Mouse (Mus musculus) midbrain, postnatal 0 days (tissue): ENCODE measurements at regions not wholly inside any gene's neighbourhood (a gene's known extent, or its start where the extent isn't known, plus 50 kb on each side); places are given as distances from the start of the nearest gene placed in this dataset.
"Not testable (repeated sequence)": the region's sequence is repeated elsewhere in the genome, so short reads cannot be mapped to it uniquely, and the experiment has no call there.

ENCODE experiments used
- ATAC-seq: fragments of 200-750 bp; cut with Nextera tagmentation; 2 replicates; pipeline ENCODE4 v1.8.0; 2017; ENCODE audit warnings: moderate number of reproducible peaks, mild to moderate bottlenecking, moderate TSS enrichment, moderate library complexity; ENCODE audit not compliant: low FRiP score
- DNase-seq: peaks from one replicate; pipeline ENCODE4 v3.0.0-alpha.2; 2015; ENCODE audit warnings: low spot score
- H3K27ac ChIP-seq: fragments of 300-500 bp; sonication (generic); 2 replicates; pipeline ENCODE4 v1.5.1; 2014; ENCODE audit warnings: low read depth, mild to moderate bottlenecking, low read length, mixed read lengths
- H3K27me3 ChIP-seq: fragments of 300-500 bp; sonication (generic); 2 replicates; pipeline ENCODE4 v1.6.1; 2014; ENCODE audit warnings: low read length, control low read depth, mixed read lengths; ENCODE audit not compliant: insufficient read depth
- H3K36me3 ChIP-seq: fragments of 300-500 bp; sonication (generic); 2 replicates; pipeline ENCODE4 v1.6.1; 2014; ENCODE audit warnings: low read length, control low read depth, mixed read lengths; ENCODE audit not compliant: insufficient read depth
- H3K4me1 ChIP-seq: fragments of 300-500 bp; sonication (generic); 2 replicates; pipeline ENCODE4 v1.6.1; 2014; ENCODE audit warnings: mild to moderate bottlenecking, control low read depth, antibody characterized with exemption, low read length, mixed read lengths; ENCODE audit not compliant: insufficient read depth
- H3K4me2 ChIP-seq: fragments of 300-500 bp; sonication (generic); 2 replicates; pipeline ENCODE4 v1.6.1; 2014; ENCODE audit warnings: low read depth, mild to moderate bottlenecking, low read length, mixed read lengths; ENCODE audit not compliant: poor library complexity, severe bottlenecking
- H3K4me3 ChIP-seq: fragments of 300-500 bp; sonication (generic); 2 replicates; pipeline ENCODE4 v1.5.1; 2014; ENCODE audit warnings: low read depth, mild to moderate bottlenecking, low read length, moderate library complexity
- H3K9ac ChIP-seq: fragments of 300-500 bp; sonication (generic); replicated peaks from 2 replicates; pipeline ENCODE4 v1.6.1; 2014; ENCODE audit warnings: mild to moderate bottlenecking, low read length, moderate library complexity, mixed read lengths; ENCODE audit not compliant: poor library complexity, severe bottlenecking
- H3K9me3 ChIP-seq: fragments of 300-500 bp; sonication (generic); 2 replicates; pipeline ENCODE4 v1.6.1; 2016; ENCODE audit warnings: low read length, control low read depth
- CTCF ChIP-seq: IDR thresholded peaks from 2 replicates; pipeline ENCODE4 v1.5.1; 2016; ENCODE audit warnings: antibody characterized with exemption, mild to moderate bottlenecking
- WGBS: fragments of 180-500 bp; shearing (Covaris S2); extraction: QIAGEN DNeasy Blood & Tissue Kit; methylation state at CpG from one replicate; pipeline ENCODE4 v1.1.7; 2014; 5-methylcytosine and 5-hydroxymethylcytosine counted together

DNA sequence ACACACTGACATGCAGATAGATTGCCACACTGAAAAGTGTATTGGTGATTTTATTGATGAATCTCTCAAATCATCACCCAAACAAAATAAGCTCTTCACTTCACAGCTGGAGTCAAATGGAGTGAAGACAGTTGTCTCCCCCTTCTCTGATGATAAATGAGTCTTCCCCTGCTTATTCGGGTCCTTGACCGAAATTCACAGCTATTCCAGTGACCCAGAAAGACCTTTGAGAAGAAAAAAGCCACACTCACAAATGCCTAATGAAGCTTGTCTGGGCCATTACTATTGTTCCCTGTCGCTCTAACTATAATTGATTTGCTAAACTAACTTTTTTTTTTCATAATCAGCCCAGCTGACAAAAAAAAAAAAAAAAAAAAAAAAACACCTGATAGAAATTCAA, 154.8 kb downstream of the Mat2b start:
- Histone ChIP-seq H3K27ac (no peak overlapping the region), H3K27me3 (no peaks in the 10 kb centered on the region), H3K36me3 (no peaks in the 10 kb centered on the region), H3K9ac (no peak overlapping the region), H3K9me3 (no peaks in the 10 kb centered on the region), H3K4me2 (no peak overlapping the region), H3K4me3 (no peak overlapping the region), H3K4me1 (no peaks in the 10 kb centered on the region)
- no peak for ATAC-seq
- WGBS, result 29% methylated on average over 3 of the region's 3 CpGs
- DNase-seq, result no peak
- no peak for TF ChIP-seq CTCF

DNA sequence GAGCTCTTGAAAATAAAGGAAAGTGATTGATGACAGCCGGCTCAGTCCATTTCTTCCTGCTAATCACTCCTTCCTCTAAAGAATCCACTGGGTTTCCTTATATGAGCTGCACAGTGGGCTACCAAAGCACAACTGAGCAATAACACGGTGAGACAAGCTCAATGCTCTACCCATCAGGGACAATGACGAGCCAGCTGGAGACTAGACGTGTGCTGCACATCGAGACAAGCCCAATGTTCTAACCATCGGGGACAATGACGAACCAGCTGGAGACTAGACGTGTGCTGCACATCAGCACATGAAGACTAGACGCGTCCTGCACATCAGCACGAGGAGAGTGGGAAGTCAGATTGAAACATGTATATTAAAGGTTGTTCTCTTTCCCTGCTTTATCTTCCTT, 155.2 kb downstream of the Mat2b start:
- Histone ChIP-seq H3K9ac (no peak overlapping the region), H3K4me1 (no peaks in the 10 kb centered on the region), H3K4me3 (no peak overlapping the region), H3K27ac (no peak overlapping the region), H3K9me3 (no peaks in the 10 kb centered on the region), H3K36me3 (no peaks in the 10 kb centered on the region), H3K4me2 (no peak overlapping the region), H3K27me3 (no peaks in the 10 kb centered on the region)
- no peak for DNase-seq
- ATAC-seq, result no peak
- WGBS, result 33% methylated on average over 11 of the region's 11 CpGs
- TF ChIP-seq CTCF, result no peak

DNA sequence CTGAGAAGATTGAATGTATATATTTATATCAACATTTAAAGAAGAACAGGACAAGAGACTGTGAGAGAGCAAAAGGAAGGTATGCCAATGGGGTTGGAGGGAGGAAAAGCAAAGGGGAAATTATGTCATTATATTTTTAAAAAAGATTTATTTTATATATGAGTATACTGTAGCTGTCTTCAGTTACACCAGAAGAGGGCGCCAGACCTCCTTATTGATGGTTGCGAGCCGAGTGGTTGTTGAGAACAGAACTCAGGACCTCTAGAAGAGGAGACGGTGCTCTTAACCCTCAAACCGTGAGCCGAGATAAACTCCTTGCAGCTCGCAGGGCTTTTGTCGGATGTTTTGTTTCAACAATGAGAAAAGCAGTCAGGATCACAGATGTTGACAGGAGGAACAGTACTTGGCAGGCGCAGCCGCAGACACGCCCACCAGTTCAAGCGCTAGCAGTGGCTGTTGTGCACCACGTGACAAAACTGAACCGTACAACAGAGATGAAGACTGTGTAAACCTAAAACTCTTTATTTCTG, 158.7 kb downstream of the Mat2b start:
- H3K9ac ChIP-seq, result no peak overlapping the region
- no peaks in the 10 kb centered on the region for H3K27me3 ChIP-seq
- no peak overlapping the region for H3K27ac ChIP-seq
- TF ChIP-seq CTCF, result no peak
- H3K4me2 ChIP-seq, result no peak overlapping the region
- H3K4me1 ChIP-seq, result no peaks in the 10 kb centered on the region
- no peak overlapping the region for H3K4me3 ChIP-seq
- no peak for DNase-seq
- H3K36me3 ChIP-seq, result no peaks in the 10 kb centered on the region
- ATAC-seq, result no peak
- WGBS, result 86% methylated on average over 14 of the region's 14 CpGs
- no peaks in the 10 kb centered on the region for H3K9me3 ChIP-seq

DNA sequence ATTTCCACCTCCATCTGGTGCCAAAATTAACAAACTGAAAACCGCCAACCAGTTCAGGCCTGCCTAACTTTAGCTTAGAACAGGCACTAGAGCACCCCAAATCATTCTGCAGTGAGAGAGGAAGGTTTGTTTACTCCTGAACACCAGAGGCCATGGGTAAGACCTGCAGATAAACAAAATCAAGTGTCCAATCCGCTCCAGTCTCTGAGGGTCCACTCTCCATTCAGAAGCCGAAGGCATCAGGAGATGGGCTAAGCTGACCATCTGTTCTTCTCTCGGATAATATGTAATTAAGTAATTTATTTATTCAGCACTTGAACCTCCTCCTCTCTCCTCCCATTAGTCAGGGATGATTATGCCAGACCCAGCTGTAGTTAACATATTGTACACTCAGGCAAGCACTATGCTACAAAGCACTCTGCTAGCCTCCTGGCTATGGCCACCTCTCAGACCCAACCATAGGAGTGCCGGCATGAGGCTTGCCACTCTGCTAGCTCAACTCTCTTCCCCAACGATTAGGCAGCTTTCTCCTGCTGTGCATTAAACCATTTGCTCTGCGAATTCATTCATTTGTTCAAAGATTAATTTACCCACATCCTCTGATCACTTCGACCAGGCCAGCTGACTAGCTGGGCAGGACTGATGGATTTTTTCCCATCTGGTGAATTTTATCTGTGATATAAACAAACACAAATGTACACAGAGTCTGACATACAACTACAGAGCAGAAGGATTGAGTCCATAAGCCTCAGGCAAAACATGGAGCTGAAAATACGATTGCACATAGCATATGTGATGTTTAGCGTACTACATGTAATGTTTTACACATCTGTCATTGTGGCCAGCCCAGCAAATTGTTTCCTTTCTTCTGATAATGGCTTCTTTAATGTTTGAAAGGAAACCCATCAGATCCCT, 184.4 kb downstream of the Mat2b start:
- H3K27me3 ChIP-seq, result no peaks in the 10 kb centered on the region
- no peak overlapping the region for H3K4me2 ChIP-seq
- H3K4me3 ChIP-seq, result no peak overlapping the region
- TF ChIP-seq CTCF, result no peak
- ATAC-seq (no peak), DNase-seq (peak; percentile 44)
- 47% methylated on average over 10 of the region's 10 CpGs for WGBS
- H3K27ac ChIP-seq, result no peak overlapping the region
- H3K4me1 ChIP-seq, result no peaks in the 10 kb centered on the region
- H3K36me3 ChIP-seq, result no peaks in the 10 kb centered on the region
- H3K9ac ChIP-seq, result no peak overlapping the region
- no peaks in the 10 kb centered on the region for H3K9me3 ChIP-seq

DNA sequence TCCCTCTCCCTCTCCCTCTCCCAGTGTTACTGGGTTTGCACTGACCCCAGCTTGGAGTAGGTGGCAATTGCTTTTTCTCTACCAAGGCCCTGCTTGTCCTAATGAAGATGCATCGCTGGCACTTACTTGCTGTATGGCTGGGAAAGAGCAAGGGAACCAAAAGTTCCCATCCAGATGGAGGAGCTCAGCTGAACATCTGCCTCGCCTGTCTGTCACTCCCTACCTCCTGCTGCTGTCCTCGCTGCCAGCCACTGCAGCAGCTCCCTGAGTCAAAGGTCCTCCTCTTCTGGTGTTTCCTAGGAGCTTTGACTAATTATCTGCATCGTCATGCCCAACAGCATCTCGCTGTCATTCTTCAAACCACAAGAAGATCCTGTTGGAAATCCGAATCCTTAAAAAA, 203.4 kb downstream of the Mat2b start:
- TF ChIP-seq CTCF, result no peak
- 38% methylated on average over 6 of the region's 6 CpGs for WGBS
- Histone ChIP-seq H3K4me2 (no peak overlapping the region), H3K4me1 (no peaks in the 10 kb centered on the region), H3K4me3 (no peak overlapping the region), H3K27me3 (no peaks in the 10 kb centered on the region), H3K9ac (no peak overlapping the region), H3K27ac (no peak overlapping the region), H3K9me3 (no peaks in the 10 kb centered on the region), H3K36me3 (no peaks in the 10 kb centered on the region)
- ATAC-seq (no peak), DNase-seq (no peak)

DNA sequence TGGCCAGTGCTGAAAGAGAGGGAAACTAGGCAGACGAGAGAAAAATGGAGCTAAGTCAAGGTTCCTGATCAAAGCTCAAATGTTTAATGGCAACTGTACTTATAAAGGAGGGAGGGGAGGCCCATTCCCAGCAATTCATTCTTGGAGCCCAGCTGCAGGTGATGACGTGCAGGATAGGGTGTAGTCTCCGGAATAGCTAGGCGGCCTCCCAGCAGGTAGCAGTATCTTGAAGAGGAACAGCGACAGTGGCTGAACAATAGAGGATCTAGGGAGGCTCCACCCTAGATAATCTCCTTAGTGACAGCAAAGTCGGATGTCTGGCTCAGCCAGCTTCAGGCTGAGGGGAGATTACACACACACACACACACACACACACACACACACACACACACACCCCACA, 216.8 kb downstream of the Mat2b start:
- not testable (repeated sequence) for H3K9ac ChIP-seq, H3K4me3 ChIP-seq, DNase-seq, H3K36me3 ChIP-seq, H3K4me1 ChIP-seq, H3K4me2 ChIP-seq, H3K9me3 ChIP-seq, H3K27ac ChIP-seq, ATAC-seq, H3K27me3 ChIP-seq
- WGBS, result 29% methylated on average over 6 of the region's 6 CpGs
